Mouse (Mus musculus): ENCODE results near the gene Kmt2e. TPM values are rescaled to one million over a fixed set of nuclear protein-coding genes. Genes with fewer than 3 reads are reported as not detected.
"Not testable (repeated sequence)": the region's sequence is repeated elsewhere in the genome, so short reads cannot be mapped to it uniquely, and the experiment has no call there.

Kmt2e gene
- polyA plus RNA-seq, 1 experiment from 2014 or later = 51.9 TPM

DNA sequence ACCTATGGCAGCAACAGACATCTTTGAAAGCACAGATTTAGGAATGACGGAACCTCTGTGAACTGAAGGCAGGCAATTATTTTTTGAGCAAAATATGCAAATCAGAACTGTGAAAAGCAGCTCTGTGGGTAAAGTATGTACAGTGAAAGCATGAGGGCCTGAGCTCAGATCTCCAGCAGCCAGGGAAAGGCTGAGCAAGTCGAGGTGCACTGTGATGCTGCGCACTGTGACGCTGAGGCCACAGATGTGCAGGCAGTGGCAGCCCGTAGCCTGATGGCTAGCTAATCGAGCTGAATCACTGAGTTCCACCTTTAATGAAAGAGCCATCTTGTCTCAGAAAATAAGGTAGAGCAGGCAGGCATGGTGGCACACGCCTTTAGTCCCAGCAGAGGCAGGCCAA, 101.5 kb downstream of the Kmt2e start:
- Histone ChIP-seq H3K36me3 (ENCODE audit: control insufficient read depth, insufficient read depth, low read length) (peaks cover 4% of the 10 kb centered on the region; the same call in 1 of the 2 replicates), H3K4me1 (replicated peaks; ENCODE audit: control insufficient read depth, insufficient read depth) (no peaks in the 10 kb centered on the region), H3K27ac (replicated peaks) (no peak overlapping the region), H3K4me3 (ENCODE audit: low read depth, low read length) (no peak overlapping the region), H3K27me3 (ENCODE audit: control insufficient read depth, insufficient read depth, low read length) (no peaks in the 10 kb centered on the region), H3K9ac (ENCODE audit: low read length) (no peak overlapping the region), H3K4me2 (replicated peaks; ENCODE audit: low read depth) (no peak overlapping the region), H3K9me3 (ENCODE audit: control insufficient read depth, low read length) (no peaks in the 10 kb centered on the region)
- WGBS = 91% methylated on average over 7 of the region's 7 CpGs
- no peak for TF ChIP-seq CTCF (IDR thresholded peaks at IDR 0.05; ENCODE audit: low read depth)
- TF ChIP-seq EP300 (optimal IDR thresholded peaks at IDR 0.05) = no peak
- ATAC-seq (ENCODE audit: low FRiP score, low TSS enrichment) = no peak
- DNase-seq (ENCODE audit: low spot score) = no peak

DNA sequence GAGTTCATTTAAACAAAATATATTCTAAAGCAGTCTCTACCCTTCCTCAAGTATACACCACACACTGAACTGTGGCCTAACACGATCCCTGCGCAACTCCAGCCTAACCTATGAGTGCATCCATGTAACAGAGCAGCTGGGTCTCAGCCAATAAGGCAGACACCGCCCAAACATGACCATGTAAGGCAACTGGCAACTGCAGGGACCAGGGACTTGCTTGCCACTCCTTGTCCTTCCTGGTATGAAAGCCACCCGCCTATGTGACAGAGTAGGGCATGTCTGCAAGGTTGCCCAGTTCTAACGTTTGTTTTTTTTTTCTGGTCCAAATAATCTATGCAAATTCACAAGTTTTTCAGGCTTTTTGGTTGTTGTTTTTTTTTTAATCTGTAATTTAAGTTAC, 117.4 kb downstream of the Kmt2e start:
- no peaks in the 10 kb centered on the region for H3K27me3 ChIP-seq (ENCODE audit: control insufficient read depth, insufficient read depth, low read length)
- H3K4me1 ChIP-seq (replicated peaks; ENCODE audit: control insufficient read depth, insufficient read depth) = no peaks in the 10 kb centered on the region
- ATAC-seq (ENCODE audit: low FRiP score, low TSS enrichment) (peak; percentile 79), DNase-seq (ENCODE audit: low spot score) (peak; percentile 49)
- no peaks in the 10 kb centered on the region for H3K36me3 ChIP-seq (ENCODE audit: control insufficient read depth, insufficient read depth, low read length)
- no peak overlapping the region for H3K27ac ChIP-seq (replicated peaks)
- TF ChIP-seq EP300 (optimal IDR thresholded peaks at IDR 0.05) (no peak), CTCF (IDR thresholded peaks at IDR 0.05; ENCODE audit: low read depth) (no peak)
- H3K4me3 ChIP-seq (ENCODE audit: low read depth, low read length) = no peak overlapping the region
- WGBS = 61% methylated on average over 5 of the region's 5 CpGs
- H3K4me2 ChIP-seq (replicated peaks; ENCODE audit: low read depth) = no peak overlapping the region
- no peak overlapping the region for H3K9ac ChIP-seq (ENCODE audit: low read length)
- H3K9me3 ChIP-seq (ENCODE audit: control insufficient read depth, low read length) = no peaks in the 10 kb centered on the region

DNA sequence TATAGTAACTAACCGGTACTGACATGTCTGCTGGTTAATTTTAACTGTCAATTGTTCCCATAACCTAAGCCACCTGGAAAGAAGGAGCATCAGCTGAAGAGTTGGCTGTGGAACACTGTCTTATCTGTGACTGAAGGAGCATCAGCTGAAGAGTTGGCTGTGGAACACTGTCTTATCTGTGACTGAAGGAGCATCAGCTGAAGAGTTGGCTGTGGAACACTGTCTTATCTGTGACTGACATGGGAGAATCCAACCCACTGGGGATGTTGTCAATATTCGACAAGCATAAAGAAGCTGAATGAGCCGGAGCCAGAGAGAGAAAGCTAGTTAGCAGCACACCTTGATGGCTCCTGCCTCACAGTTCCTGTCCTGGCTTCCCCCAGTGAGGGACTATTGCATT, 119.1 kb downstream of the Kmt2e start:
- H3K27me3 ChIP-seq (ENCODE audit: control insufficient read depth, insufficient read depth, low read length); H3K4me1 ChIP-seq (replicated peaks; ENCODE audit: control insufficient read depth, insufficient read depth); H3K9ac ChIP-seq (ENCODE audit: low read length); H3K36me3 ChIP-seq (ENCODE audit: control insufficient read depth, insufficient read depth, low read length); H3K27ac ChIP-seq (replicated peaks); H3K4me3 ChIP-seq (ENCODE audit: low read depth, low read length); H3K9me3 ChIP-seq (ENCODE audit: control insufficient read depth, low read length); ATAC-seq (ENCODE audit: low FRiP score, low TSS enrichment); DNase-seq (ENCODE audit: low spot score); H3K4me2 ChIP-seq (replicated peaks; ENCODE audit: low read depth): not testable (repeated sequence)
- 58% methylated on average over 3 of the region's 3 CpGs for WGBS
